Mouse (Mus musculus): Measurements from ENCODE around the gene Tsc22d1. TPM values are rescaled to one million over a fixed set of nuclear protein-coding genes. Genes with fewer than 3 reads are reported as not detected.

Tsc22d1 gene
- polyA plus RNA-seq, 1 experiment from 2014 or later: 792 TPM

GRCm38 (mm10) chr14:76508701-76509100 lies 93.9 kb downstream of the Tsc22d1 start:
- 72% methylated on average over 10 of the region's 10 CpGs for WGBS
- no peaks in the 10 kb centered on the region for H3K27me3 ChIP-seq (replicated peaks)
- peaks cover 34% of the 10 kb centered on the region for H3K4me1 ChIP-seq
- no peak overlapping the region for H3K4me2 ChIP-seq
- H3K27ac ChIP-seq: no peak overlapping the region
- H3K36me3 ChIP-seq (replicated peaks): 0 out of 2 replicates have a peak, but pooled peaks cover 7% of the 10 kb centered on the region
- H3K4me3 ChIP-seq: no peak overlapping the region
- ATAC-seq (replicated peaks): no peak
- H3K9me3 ChIP-seq: no peaks in the 10 kb centered on the region
- no peak overlapping the region for H3K9ac ChIP-seq

GRCm38 (mm10) chr14:76511971-76512370 lies 97.2 kb downstream of the Tsc22d1 start:
- ATAC-seq (replicated peaks): no peak
- Histone ChIP-seq H3K4me2 (no peak overlapping the region), H3K27ac (no peak overlapping the region), H3K4me3 (no peak overlapping the region), H3K9me3 (no peaks in the 10 kb centered on the region), H3K9ac (no peak overlapping the region), H3K27me3 (replicated peaks) (no peaks in the 10 kb centered on the region), H3K36me3 (replicated peaks) (0 out of 2 replicates have a peak, but pooled peaks cover 7% of the 10 kb centered on the region), H3K4me1 (peaks cover 35% of the 10 kb centered on the region)
- 79% methylated on average over 7 of the region's 7 CpGs for WGBS

GRCm38 (mm10) chr14:76513395-76514049 lies 98.8 kb downstream of the Tsc22d1 start:
- H3K9me3 ChIP-seq: no peaks in the 10 kb centered on the region
- H3K9ac ChIP-seq: no peak overlapping the region
- 0 out of 2 replicates have a peak, but pooled peaks cover 7% of the 10 kb centered on the region for H3K36me3 ChIP-seq (replicated peaks)
- peak overlapping the region; percentile 15 for H3K4me2 ChIP-seq
- ATAC-seq (replicated peaks): peak; percentile 74
- 11% methylated on average over 11 of the region's 11 CpGs for WGBS
- H3K27me3 ChIP-seq (replicated peaks): 0 out of 2 replicates have a peak, but pooled peaks cover 3% of the 10 kb centered on the region
- H3K4me3 ChIP-seq: no peak overlapping the region
- peak overlapping the region; percentile 48 for H3K27ac ChIP-seq
- H3K4me1 ChIP-seq: peaks cover 22% of the 10 kb centered on the region

GRCm38 (mm10) chr14:76514050-76514585 lies 99.4 kb downstream of the Tsc22d1 start:
- WGBS: 22% methylated on average over 6 of the region's 6 CpGs
- 0 out of 2 replicates have a peak, but pooled peaks cover 3% of the 10 kb centered on the region for H3K27me3 ChIP-seq (replicated peaks)
- H3K9ac ChIP-seq: no peak overlapping the region
- H3K36me3 ChIP-seq (replicated peaks): 0 out of 2 replicates have a peak, but pooled peaks cover 7% of the 10 kb centered on the region
- no peaks in the 10 kb centered on the region for H3K9me3 ChIP-seq
- H3K4me3 ChIP-seq: no peak overlapping the region
- ATAC-seq (replicated peaks): peak; percentile 35
- H3K4me2 ChIP-seq: peak overlapping the region; percentile 15
- peaks cover 19% of the 10 kb centered on the region for H3K4me1 ChIP-seq
- peak overlapping the region; percentile 48; the same call in 1 of the 2 replicates for H3K27ac ChIP-seq

- Histone ChIP-seq H3K27ac (no peak overlapping the region), H3K4me2 (no peak overlapping the region), H3K4me1 (peaks cover 19% of the 10 kb centered on the region), H3K9ac (no peak overlapping the region), H3K4me3 (no peak overlapping the region), H3K9me3 (no peaks in the 10 kb centered on the region), H3K36me3 (replicated peaks) (no peaks in the 10 kb centered on the region), H3K27me3 (replicated peaks) (0 out of 2 replicates have a peak, but pooled peaks cover 3% of the 10 kb centered on the region)
- WGBS: 50% methylated on average over 7 of the region's 7 CpGs
- ATAC-seq (replicated peaks): no peak
Observed at GRCm38 (mm10) chr14:76515620-76516019, 100.9 kb downstream of the Tsc22d1 start.

GRCm38 (mm10) chr14:76518217-76518616 lies 103.5 kb downstream of the Tsc22d1 start:
- Histone ChIP-seq H3K27me3 (replicated peaks) (0 out of 2 replicates have a peak, but pooled peaks cover 3% of the 10 kb centered on the region), H3K9me3 (no peaks in the 10 kb centered on the region), H3K4me3 (no peak overlapping the region), H3K4me2 (no peak overlapping the region), H3K9ac (no peak overlapping the region), H3K4me1 (peaks cover 13% of the 10 kb centered on the region), H3K36me3 (replicated peaks) (no peaks in the 10 kb centered on the region), H3K27ac (no peak overlapping the region)
- no peak for ATAC-seq (replicated peaks)
- WGBS: 91% methylated on average over 5 of the region's 5 CpGs

GRCm38 (mm10) chr14:76520606-76521005 lies 105.8 kb downstream of the Tsc22d1 start:
- Histone ChIP-seq H3K9ac (no peak overlapping the region), H3K27me3 (replicated peaks) (0 out of 2 replicates have a peak, but pooled peaks cover 3% of the 10 kb centered on the region), H3K36me3 (replicated peaks) (no peaks in the 10 kb centered on the region), H3K9me3 (no peaks in the 10 kb centered on the region), H3K4me2 (no peak overlapping the region), H3K4me3 (no peak overlapping the region), H3K4me1 (0 out of 2 replicates have a peak, but pooled peaks cover 4% of the 10 kb centered on the region), H3K27ac (no peak overlapping the region)
- 27% methylated on average over 4 of the region's 4 CpGs for WGBS
- no peak for ATAC-seq (replicated peaks)

GRCm38 (mm10) chr14:76521308-76521707 lies 106.5 kb downstream of the Tsc22d1 start:
- no peaks in the 10 kb centered on the region for H3K4me1 ChIP-seq
- WGBS: 94% methylated on average over 3 of the region's 3 CpGs

GRCm38 (mm10) chr14:76523344-76523743 lies 108.6 kb downstream of the Tsc22d1 start:
- H3K4me3 ChIP-seq: no peak overlapping the region
- H3K4me2 ChIP-seq: no peak overlapping the region
- no peaks in the 10 kb centered on the region for H3K9me3 ChIP-seq
- H3K36me3 ChIP-seq (replicated peaks): no peaks in the 10 kb centered on the region
- no peak overlapping the region for H3K9ac ChIP-seq
- H3K27ac ChIP-seq: no peak overlapping the region
- H3K27me3 ChIP-seq (replicated peaks): 0 out of 2 replicates have a peak, but pooled peaks cover 1% of the 10 kb centered on the region
- WGBS: 90% methylated on average over 1 of the region's 1 CpGs
- peaks cover 3% of the 10 kb centered on the region; the same call in 1 of the 2 replicates for H3K4me1 ChIP-seq
- ATAC-seq (replicated peaks): no peak

More at GRCm38 (mm10) chr14:76521308-76521707, 106.5 kb downstream of the Tsc22d1 start:
- no peaks in the 10 kb centered on the region for H3K36me3 ChIP-seq (replicated peaks)
- H3K9ac ChIP-seq: no peak overlapping the region
- no peak overlapping the region for H3K4me3 ChIP-seq
- no peak overlapping the region for H3K4me2 ChIP-seq
- no peaks in the 10 kb centered on the region for H3K9me3 ChIP-seq
- H3K27me3 ChIP-seq (replicated peaks): 0 out of 2 replicates have a peak, but pooled peaks cover 3% of the 10 kb centered on the region
- no peak overlapping the region for H3K27ac ChIP-seq
- no peak for ATAC-seq (replicated peaks)

GRCm38 (mm10) chr14:76526467-76526866 lies 111.7 kb downstream of the Tsc22d1 start:
- WGBS: 93% methylated on average over 6 of the region's 6 CpGs
- H3K4me3 ChIP-seq: no peak overlapping the region
- ATAC-seq (replicated peaks): no peak
- peaks cover 8% of the 10 kb centered on the region; the same call in 1 of the 2 replicates for H3K4me1 ChIP-seq
- H3K9me3 ChIP-seq: no peaks in the 10 kb centered on the region
- no peak overlapping the region for H3K9ac ChIP-seq
- no peak overlapping the region for H3K4me2 ChIP-seq
- H3K27ac ChIP-seq: no peak overlapping the region
- H3K36me3 ChIP-seq (replicated peaks): no peaks in the 10 kb centered on the region
- no peaks in the 10 kb centered on the region for H3K27me3 ChIP-seq (replicated peaks)

GRCm38 (mm10) chr14:76527030-76527719 lies 112.4 kb downstream of the Tsc22d1 start:
- Histone ChIP-seq H3K4me3 (no peak overlapping the region), H3K4me2 (no peak overlapping the region), H3K9ac (no peak overlapping the region), H3K27ac (no peak overlapping the region), H3K9me3 (no peaks in the 10 kb centered on the region), H3K27me3 (replicated peaks) (no peaks in the 10 kb centered on the region), H3K36me3 (replicated peaks) (no peaks in the 10 kb centered on the region), H3K4me1 (peaks cover 8% of the 10 kb centered on the region; the same call in 1 of the 2 replicates)
- 93% methylated on average over 20 of the region's 20 CpGs for WGBS
- ATAC-seq (replicated peaks): no peak

GRCm38 (mm10) chr14:76527758-76528313 lies 113.1 kb downstream of the Tsc22d1 start:
- no peaks in the 10 kb centered on the region for H3K27me3 ChIP-seq (replicated peaks)
- 71% methylated on average over 9 of the region's 9 CpGs for WGBS
- H3K9ac ChIP-seq: no peak overlapping the region
- peaks cover 15% of the 10 kb centered on the region for H3K4me1 ChIP-seq
- no peak overlapping the region for H3K4me2 ChIP-seq
- no peak for ATAC-seq (replicated peaks)
- no peaks in the 10 kb centered on the region for H3K36me3 ChIP-seq (replicated peaks)
- no peak overlapping the region for H3K4me3 ChIP-seq
- H3K9me3 ChIP-seq: no peaks in the 10 kb centered on the region
- no peak overlapping the region for H3K27ac ChIP-seq
